Mouse (Mus musculus) spleen, adult 2 months (tissue): ENCODE data around the gene Clp1.

Experiments used
- CTCF ChIP-seq: fragments of 200-500 bp; IDR thresholded peaks from 2 replicates; pipeline ENCODE4 v1.5.1; 2011; ENCODE audit warnings: mild to moderate bottlenecking, inconsistent platforms; ENCODE audit not compliant: insufficient read depth, insufficient read length, insufficient replicate concordance; ENCODE audit errors: extremely low read depth
- POLR2A ChIP-seq: fragments of 200-500 bp; IDR thresholded peaks from 2 replicates; pipeline ENCODE4 v1.6.1; 2011; ENCODE audit warnings: low read depth, low read length, inconsistent platforms

DNA sequence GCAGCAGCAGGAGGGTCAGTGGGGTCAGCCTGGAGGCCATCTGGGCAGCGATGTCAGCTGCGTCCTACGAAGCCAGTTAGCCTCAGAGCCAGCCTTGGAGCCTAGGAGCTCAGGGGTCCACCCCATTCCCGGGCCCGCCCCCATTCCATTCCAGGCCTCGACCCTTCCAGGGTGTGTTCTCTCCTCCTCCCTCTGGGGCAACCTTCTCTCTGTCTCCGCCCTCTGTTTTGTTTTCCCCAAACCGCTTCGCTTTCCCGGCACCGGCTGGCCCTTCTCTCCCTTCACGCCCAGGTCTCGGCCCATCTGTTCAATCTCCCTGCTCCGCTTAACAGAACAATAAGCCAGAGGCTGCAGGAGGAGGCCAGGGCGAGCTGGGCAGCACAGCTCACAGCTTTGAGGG is 47.6 kb upstream of the Clp1 start:
- TF ChIP-seq POLR2A, result no peak
- no peak for TF ChIP-seq CTCF
